Mouse (Mus musculus) hindbrain, embryonic 11.5 days (tissue): ENCODE results near the gene Cntn6. TPM values are rescaled to one million over a fixed set of nuclear protein-coding genes. Genes with fewer than 3 reads are reported as not detected.
A peak's percentile ranks its signal among the peaks of the same experiment; 100 is the strongest.

ENCODE experiments used
- ATAC-seq: fragments of 200-750 bp; cut with Nextera tagmentation; 2 replicates; pipeline ENCODE4 v1.8.0; 2017; ENCODE audit warnings: mild to moderate bottlenecking, moderate TSS enrichment, moderate library complexity; ENCODE audit not compliant: low FRiP score
- DNase-seq: peaks from one replicate; pipeline ENCODE4 v3.0.0-alpha.2; 2015; ENCODE audit warnings: low spot score
- H3K27ac ChIP-seq: fragments of 300-500 bp; sonication (generic); 2 replicates; pipeline ENCODE4 v1.5.1; 2014; ENCODE audit warnings: mild to moderate bottlenecking, low read depth, low read length
- H3K27me3 ChIP-seq: fragments of 300-500 bp; sonication (generic); 2 replicates; pipeline ENCODE4 v1.6.1; 2014; ENCODE audit warnings: mild to moderate bottlenecking, low read length, moderate library complexity, mixed read lengths; ENCODE audit not compliant: control insufficient read depth, insufficient read depth
- H3K36me3 ChIP-seq: fragments of 300-500 bp; sonication (generic); 2 replicates; pipeline ENCODE4 v1.6.1; 2014; ENCODE audit warnings: mild to moderate bottlenecking, low read length, moderate library complexity, mixed read lengths; ENCODE audit not compliant: control insufficient read depth, insufficient read depth
- H3K4me1 ChIP-seq: fragments of 300-500 bp; sonication (generic); replicated peaks from 2 replicates; pipeline ENCODE4 v1.6.1; 2014; ENCODE audit warnings: low read length, mixed read lengths; ENCODE audit not compliant: control insufficient read depth, insufficient read depth
- H3K4me2 ChIP-seq: fragments of 300-500 bp; sonication (generic); replicated peaks from 2 replicates; pipeline ENCODE4 v1.6.1; 2014; ENCODE audit warnings: mild to moderate bottlenecking, low read depth, low read length
- H3K4me3 ChIP-seq: fragments of 300-500 bp; sonication (generic); 2 replicates; pipeline ENCODE4 v1.5.1; 2014; ENCODE audit warnings: low read depth, low read length
- H3K9ac ChIP-seq: fragments of 300-500 bp; sonication (generic); 2 replicates; pipeline ENCODE4 v1.6.1; 2014; ENCODE audit warnings: low read depth, low read length
- H3K9me3 ChIP-seq: fragments of 300-500 bp; sonication (generic); 2 replicates; pipeline ENCODE4 v1.6.1; 2016; ENCODE audit warnings: low read length; ENCODE audit not compliant: control insufficient read depth
- WGBS: fragments of 180-500 bp; shearing (Covaris S2); extraction: QIAGEN DNeasy Blood & Tissue Kit; methylation state at CpG from one replicate; pipeline ENCODE4 v1.1.7; 2014; 5-methylcytosine and 5-hydroxymethylcytosine counted together
- polyA plus RNA-seq: library from polyadenylated mRNA; unstranded; fragments of >200 nt; fragmentation: Nextera tagmentation; extraction: Ambion mirVana; gene quantifications from 2 replicates; pipeline ENCODE4 v1.2.1, GENCODE M21; 2014

Cntn6 gene
- polyA plus RNA-seq, 1 experiment from 2014 or later: 1.0 TPM

- H3K4me2 ChIP-seq: no peak overlapping the region
- H3K27ac ChIP-seq: no peak overlapping the region
- 87% methylated on average over 2 of the region's 2 CpGs for WGBS
- no peak overlapping the region for H3K9ac ChIP-seq
- no peaks in the 10 kb centered on the region for H3K4me1 ChIP-seq
- H3K9me3 ChIP-seq: no peaks in the 10 kb centered on the region
- no peaks in the 10 kb centered on the region for H3K27me3 ChIP-seq
- ATAC-seq (0 out of 2 replicates have a peak, but pooled peaks have one; percentile 35), DNase-seq (no peak)
- no peak overlapping the region for H3K4me3 ChIP-seq
- H3K36me3 ChIP-seq: no peaks in the 10 kb centered on the region
These were observed 323.0 kb downstream of the Cntn6 start for GRCm38 (mm10) chr6:104815610-104816009.

- Histone ChIP-seq H3K27me3 (no peaks in the 10 kb centered on the region), H3K4me3 (no peak overlapping the region), H3K4me1 (no peaks in the 10 kb centered on the region), H3K4me2 (no peak overlapping the region), H3K9me3 (no peaks in the 10 kb centered on the region), H3K27ac (no peak overlapping the region), H3K9ac (no peak overlapping the region), H3K36me3 (no peaks in the 10 kb centered on the region)
- DNase-seq: no peak
- ATAC-seq: 0 out of 2 replicates have a peak, but pooled peaks have one; percentile 39
- WGBS: 68% methylated on average over 1 of the region's 1 CpGs
These were observed 387.1 kb downstream of the Cntn6 start for GRCm38 (mm10) chr6:104879711-104880110.

GRCm38 (mm10) chr6:104884021-104884420 lies 391.4 kb downstream of the Cntn6 start:
- Histone ChIP-seq H3K36me3 (no peaks in the 10 kb centered on the region), H3K9me3 (no peaks in the 10 kb centered on the region), H3K4me3 (no peak overlapping the region), H3K4me1 (no peaks in the 10 kb centered on the region), H3K9ac (no peak overlapping the region), H3K27ac (no peak overlapping the region), H3K4me2 (no peak overlapping the region), H3K27me3 (no peaks in the 10 kb centered on the region)
- 23% methylated on average over 2 of the region's 2 CpGs for WGBS
- ATAC-seq (no peak), DNase-seq (peak; percentile 2)

GRCm38 (mm10) chr6:104885829-104886228 lies 393.2 kb downstream of the Cntn6 start:
- no peak for ATAC-seq

DNA sequence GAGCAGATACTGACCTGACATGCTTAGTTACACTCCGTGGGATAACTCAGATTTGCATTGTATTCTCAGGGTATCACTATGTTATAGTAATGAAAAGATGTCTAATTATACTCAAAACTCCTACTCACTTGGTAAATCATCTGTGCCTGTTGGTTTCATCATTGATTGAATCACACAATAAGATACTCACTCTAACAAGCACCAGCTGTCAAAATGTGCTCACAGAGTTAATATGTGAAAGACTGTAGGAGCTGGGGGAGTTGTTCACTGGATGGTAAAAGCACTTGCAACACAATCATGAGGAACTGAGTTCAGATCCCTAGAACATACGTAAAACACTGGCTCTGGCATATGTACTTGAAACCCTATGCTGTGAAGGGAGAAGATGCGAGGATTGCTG lies 398.5 kb downstream of the Cntn6 start:
- no peak overlapping the region for H3K4me2 ChIP-seq
- H3K27me3 ChIP-seq: no peaks in the 10 kb centered on the region
- no peak overlapping the region for H3K27ac ChIP-seq
- DNase-seq: no peak
- no peaks in the 10 kb centered on the region for H3K4me1 ChIP-seq
- H3K9me3 ChIP-seq: no peaks in the 10 kb centered on the region
- H3K9ac ChIP-seq: no peak overlapping the region
- no peaks in the 10 kb centered on the region for H3K36me3 ChIP-seq
- no peak overlapping the region for H3K4me3 ChIP-seq
- 81% methylated on average over 3 of the region's 3 CpGs for WGBS
- ATAC-seq: no peak

More at GRCm38 (mm10) chr6:104885829-104886228, 393.2 kb downstream of the Cntn6 start:
- Histone ChIP-seq H3K9me3 (no peaks in the 10 kb centered on the region), H3K4me3 (no peak overlapping the region), H3K27ac (no peak overlapping the region), H3K9ac (no peak overlapping the region), H3K4me1 (no peaks in the 10 kb centered on the region), H3K27me3 (no peaks in the 10 kb centered on the region), H3K4me2 (no peak overlapping the region), H3K36me3 (no peaks in the 10 kb centered on the region)
- no peak for DNase-seq
